Mouse (Mus musculus) myocyte (in vitro differentiated cells): ENCODE measurements around the gene Gpr143.

Experiments
- CEBPB ChIP-seq: IDR thresholded peaks from 2 replicates; pipeline ENCODE4 v1.6.1; 2011; ENCODE audit warnings: mild to moderate bottlenecking, moderate library complexity; ENCODE audit not compliant: poor library complexity, insufficient read depth, severe bottlenecking
- E2F4 ChIP-seq: IDR thresholded peaks from one replicate; pipeline ENCODE4 v1.6.1; 2011; ENCODE audit warnings: mild to moderate bottlenecking, control low read depth, moderate library complexity; ENCODE audit not compliant: insufficient read depth
- MAX ChIP-seq: IDR thresholded peaks from one replicate; pipeline ENCODE4 v1.6.1; 2011; ENCODE audit warnings: low read depth, mild to moderate bottlenecking, control low read depth
- MYOD1 ChIP-seq, 3 experiments: IDR thresholded peaks; one replicate each; pipeline ENCODE4 v1.6.1; 2011; ENCODE audit warnings: control low read depth in 2 of 3, low read depth in 2 of 3, mild to moderate bottlenecking in 2 of 3, moderate library complexity in 1 of 3; ENCODE audit not compliant: insufficient read length in 2 of 3, control insufficient read depth in 1 of 3
- MYOG ChIP-seq, 3 experiments: IDR thresholded peaks; one replicate each; pipeline ENCODE4 v1.6.1; 2011; ENCODE audit warnings: control low read depth in 2 of 3, low read depth in 2 of 3, mild to moderate bottlenecking in 2 of 3; ENCODE audit not compliant: insufficient read length in 2 of 3, control insufficient read depth in 1 of 3, insufficient read depth in 1 of 3
- POLR2A ChIP-seq: IDR thresholded peaks from one replicate; pipeline ENCODE4 v1.6.1; 2011; ENCODE audit warnings: low read depth, mild to moderate bottlenecking, control low read depth, moderate library complexity; ENCODE audit not compliant: insufficient read length
- POLR2AphosphoS2 ChIP-seq: IDR thresholded peaks from one replicate; pipeline ENCODE4 v1.6.1; 2011; ENCODE audit warnings: low read depth, control low read depth; ENCODE audit not compliant: insufficient read length
- REST ChIP-seq: IDR thresholded peaks from one replicate; pipeline ENCODE4 v1.6.1; 2011; ENCODE audit warnings: mild to moderate bottlenecking, control low read depth, moderate library complexity; ENCODE audit not compliant: insufficient read depth, insufficient read length
- SRF ChIP-seq: IDR thresholded peaks from one replicate; pipeline ENCODE4 v1.6.1; 2011; ENCODE audit warnings: low read depth; ENCODE audit not compliant: control insufficient read depth, insufficient read length
- TCF12 ChIP-seq: IDR thresholded peaks from one replicate; pipeline ENCODE4 v1.6.1; 2011; ENCODE audit warnings: mild to moderate bottlenecking, control low read depth; ENCODE audit not compliant: poor library complexity, insufficient read depth, severe bottlenecking
- TCF3 ChIP-seq: IDR thresholded peaks from one replicate; pipeline ENCODE4 v1.6.1; 2011; ENCODE audit warnings: low read depth, control low read depth; ENCODE audit not compliant: insufficient read length
- USF1 ChIP-seq: IDR thresholded peaks from one replicate; pipeline ENCODE4 v1.6.1; 2011; ENCODE audit warnings: low read depth, mild to moderate bottlenecking, control low read depth, moderate library complexity

- TF ChIP-seq SRF (no peak), POLR2A (no peak), TCF12 (no peak), MAX (no peak), USF1 (no peak), E2F4 (no peak), MYOG (IDR thresholded peaks at IDR 0.05; ENCODE audit: control insufficient read depth in 1 of 3, insufficient read depth in 1 of 3, insufficient read length in 2 of 3, low read depth in 2 of 3) (no peak), MYOD1 (IDR thresholded peaks at IDR 0.05; ENCODE audit: control insufficient read depth in 1 of 3, insufficient read length in 2 of 3, low read depth in 2 of 3) (no peak), CEBPB (no peak), REST (no peak), POLR2AphosphoS2 (no peak), TCF3 (no peak)
Observed at GRCm38 (mm10) chrX:152756293-152756692, 25.4 kb upstream of the Gpr143 start.
